Mouse (Mus musculus) limb, embryonic 11.5 days (tissue): Measurements from ENCODE around the gene Sdsl. TPM values are rescaled to one million over a fixed set of nuclear protein-coding genes. Genes with fewer than 3 reads are reported as not detected.

Source experiments
- ATAC-seq: fragments of 200-750 bp; cut with Nextera tagmentation; 2 replicates; pipeline ENCODE4 v1.8.0; 2017; ENCODE audit warnings: low read depth; ENCODE audit not compliant: insufficient number of reproducible peaks, low FRiP score, low TSS enrichment
- DNase-seq: peaks from one replicate; pipeline ENCODE4 v3.0.0-alpha.2; 2015; ENCODE audit warnings: low spot score
- H3K27ac ChIP-seq: fragments of 300-500 bp; sonication (generic); replicated peaks from 2 replicates; pipeline ENCODE4 v1.5.1; 2014; ENCODE audit warnings: low read depth, mild to moderate bottlenecking, low read length
- H3K27me3 ChIP-seq: fragments of 300-500 bp; sonication (generic); 2 replicates; pipeline ENCODE4 v1.6.1; 2014; ENCODE audit warnings: mild to moderate bottlenecking, low read length, mixed read lengths; ENCODE audit not compliant: control insufficient read depth, insufficient read depth
- H3K36me3 ChIP-seq: fragments of 300-500 bp; sonication (generic); 2 replicates; pipeline ENCODE4 v1.6.1; 2014; ENCODE audit warnings: mild to moderate bottlenecking, low read length, moderate library complexity, mixed read lengths; ENCODE audit not compliant: control insufficient read depth, insufficient read depth
- H3K4me1 ChIP-seq: fragments of 300-500 bp; sonication (generic); 2 replicates; pipeline ENCODE4 v1.6.1; 2014; ENCODE audit warnings: low read length, mixed read lengths; ENCODE audit not compliant: control insufficient read depth, insufficient read depth
- H3K4me2 ChIP-seq: fragments of 300-500 bp; sonication (generic); 2 replicates; pipeline ENCODE4 v1.6.1; 2014; ENCODE audit warnings: low read depth, mild to moderate bottlenecking, moderate library complexity; ENCODE audit not compliant: severe bottlenecking
- H3K4me3 ChIP-seq: fragments of 300-500 bp; sonication (generic); 2 replicates; pipeline ENCODE4 v1.5.1; 2014; ENCODE audit warnings: low read depth, low read length
- H3K9ac ChIP-seq: fragments of 300-500 bp; sonication (generic); 2 replicates; pipeline ENCODE4 v1.6.1; 2014; ENCODE audit warnings: mild to moderate bottlenecking, low read length
- H3K9me3 ChIP-seq: fragments of 300-500 bp; sonication (generic); 2 replicates; pipeline ENCODE4 v1.6.1; 2016; ENCODE audit warnings: low read length; ENCODE audit not compliant: control insufficient read depth
- whole genome bisulfite sequencing: fragments of 180-500 bp; shearing (Covaris S2); extraction: QIAGEN DNeasy Blood & Tissue Kit; methylation state at CpG from one replicate; pipeline ENCODE4 v1.1.7; 2014; 5-methylcytosine and 5-hydroxymethylcytosine counted together
- polyA plus RNA-seq: library from polyadenylated mRNA; unstranded; fragments of >200 nt; fragmentation: Nextera tagmentation; extraction: Ambion mirVana; gene quantifications from 2 replicates; pipeline ENCODE4 v1.2.1, GENCODE M21; 2014

The Sdsl gene
- 4.0 and 4.2 TPM in 2 replicates for polyA plus RNA-seq

DNA sequence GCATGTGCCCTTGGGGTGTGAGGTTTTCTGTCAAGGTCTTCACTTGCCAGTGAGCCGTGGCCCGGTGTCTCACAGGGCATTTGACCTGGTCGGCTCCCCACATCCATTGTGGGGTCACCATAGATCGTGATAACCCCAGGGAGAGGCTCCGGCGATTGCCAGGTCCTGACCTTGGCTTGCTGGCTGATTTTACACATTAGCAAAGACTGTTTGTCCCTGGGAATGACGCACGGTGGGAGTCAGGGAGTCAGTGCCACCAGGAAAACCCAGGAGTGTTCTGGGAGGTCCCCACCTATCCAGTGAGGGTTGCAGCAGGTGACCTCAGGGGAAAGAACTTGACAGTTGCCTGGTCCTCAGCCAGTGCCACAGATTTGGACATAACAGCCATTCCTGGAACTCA lies at the start of gene Sdsl:
Gene Sdsl, minus strand, starts transcription at position 41 of the 400 bp plus-strand sequence.
- H3K4me3 ChIP-seq = no peak within 1 kb of the TSS
- 0 out of 2 replicates have a peak, but pooled peaks cover 5% of the 10 kb centered on the region for H3K4me1 ChIP-seq
- ATAC-seq (no peak), DNase-seq (no peak)
- H3K9ac ChIP-seq = no peak within 1 kb of the TSS
- WGBS = 79% methylated on average over 8 of the region's 8 CpGs
- H3K9me3 ChIP-seq = no peaks in the 10 kb centered on the region
- H3K36me3 ChIP-seq = no peaks in the 10 kb centered on the region
- no peak within 1 kb of the TSS for H3K27ac ChIP-seq
- H3K27me3 ChIP-seq = no peaks in the 10 kb centered on the region
- H3K4me2 ChIP-seq = no peak within 1 kb of the TSS

DNA sequence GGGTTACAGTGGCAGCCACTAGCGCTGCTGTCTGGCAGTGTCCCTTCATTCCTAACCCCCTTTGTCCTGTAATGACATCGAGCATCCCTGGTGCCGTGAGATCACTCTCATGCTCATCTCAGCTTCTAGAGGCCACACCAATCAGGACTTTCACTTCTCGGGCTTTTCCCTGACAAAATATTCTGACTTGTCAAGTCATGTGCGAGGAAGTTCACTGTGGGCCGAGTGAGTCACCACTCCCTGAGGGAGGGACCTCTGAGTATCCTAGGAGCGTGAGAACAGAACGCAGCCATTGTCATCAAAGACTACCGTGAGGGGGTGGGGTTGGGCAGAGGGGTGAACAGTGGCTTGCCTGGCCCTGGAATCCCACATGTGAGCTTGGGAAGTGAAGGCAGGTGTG lies 44.9 kb upstream of the Sdsl start:
- DNase-seq (no peak), ATAC-seq (no peak)
- no peak overlapping the region for H3K4me3 ChIP-seq
- H3K4me1 ChIP-seq = peaks cover 4% of the 10 kb centered on the region
- no peak overlapping the region for H3K27ac ChIP-seq
- H3K9me3 ChIP-seq = no peaks in the 10 kb centered on the region
- no peak overlapping the region for H3K4me2 ChIP-seq
- H3K9ac ChIP-seq = no peak overlapping the region
- no peaks in the 10 kb centered on the region for H3K36me3 ChIP-seq
- 64% methylated on average over 9 of the region's 9 CpGs for WGBS
- H3K27me3 ChIP-seq = no peaks in the 10 kb centered on the region

DNA sequence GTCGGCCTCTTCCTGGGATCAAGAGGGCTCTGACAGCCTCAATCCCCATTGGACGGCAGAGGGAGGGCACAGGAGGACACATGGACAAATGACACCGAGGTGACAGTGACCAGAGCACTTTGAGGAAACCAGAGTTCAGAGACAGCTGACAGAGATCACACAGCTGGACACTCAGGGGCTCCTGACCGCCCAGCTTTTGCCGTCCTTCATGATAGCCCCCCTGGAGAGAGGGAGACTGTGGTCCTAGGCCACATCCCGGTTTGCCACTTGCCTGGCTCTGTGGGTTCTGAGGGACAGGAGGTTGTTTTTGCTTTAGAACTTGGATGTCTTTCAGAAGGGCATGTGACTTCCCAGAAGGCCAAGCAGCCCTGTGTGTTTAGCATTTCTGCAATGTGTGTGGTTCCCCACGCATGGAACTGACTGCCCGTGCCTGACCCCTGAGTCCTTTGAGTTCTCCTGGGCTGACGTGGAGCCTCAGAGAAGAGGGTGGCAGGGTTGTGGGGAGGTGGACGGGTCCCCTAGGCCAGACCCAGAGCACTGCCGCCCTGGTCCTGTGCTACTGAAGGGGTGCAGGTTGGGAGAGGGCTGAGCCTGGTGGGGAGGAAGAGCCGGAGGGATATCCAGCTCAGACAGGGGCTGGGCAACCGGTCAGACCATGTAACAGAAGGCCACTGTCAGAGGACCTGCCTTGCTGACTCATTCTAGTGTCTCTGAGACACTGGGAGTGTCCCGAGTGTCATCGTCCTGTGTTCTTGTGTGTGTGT lies 43.8 kb upstream of the Sdsl start:
- ATAC-seq = no peak
- Histone ChIP-seq H3K9me3 (no peaks in the 10 kb centered on the region), H3K4me2 (no peak overlapping the region), H3K27ac (no peak overlapping the region), H3K36me3 (no peaks in the 10 kb centered on the region), H3K4me3 (no peak overlapping the region), H3K9ac (no peak overlapping the region), H3K27me3 (no peaks in the 10 kb centered on the region), H3K4me1 (peaks cover 6% of the 10 kb centered on the region)
- WGBS = 37% methylated on average over 15 of the region's 15 CpGs
- DNase-seq = no peak

DNA sequence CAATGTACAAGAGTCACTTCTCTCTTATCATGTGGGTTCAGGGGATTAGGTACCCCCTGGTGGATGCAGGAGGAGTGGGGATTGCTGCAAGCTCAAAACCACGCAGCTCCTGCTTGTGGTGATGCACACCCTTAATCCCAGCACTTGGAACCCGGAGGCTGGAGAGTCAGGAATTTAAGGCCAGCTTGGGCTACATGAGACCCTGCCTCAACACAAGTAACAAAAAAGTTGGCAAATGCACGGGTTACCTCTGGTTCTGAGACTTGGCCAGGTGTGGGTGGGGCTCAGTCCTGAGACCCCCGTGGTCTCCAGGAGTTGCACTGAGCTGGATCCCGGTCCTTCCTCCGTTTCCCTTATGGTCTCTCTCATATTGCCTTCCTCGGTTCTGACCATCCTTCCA lies 42.8 kb upstream of the Sdsl start:
- 70% methylated on average over 7 of the region's 7 CpGs for WGBS
- peaks cover 8% of the 10 kb centered on the region for H3K4me1 ChIP-seq
- no peaks in the 10 kb centered on the region for H3K36me3 ChIP-seq
- no peak overlapping the region for H3K4me2 ChIP-seq
- no peak overlapping the region for H3K4me3 ChIP-seq
- H3K27me3 ChIP-seq = no peaks in the 10 kb centered on the region
- DNase-seq (no peak), ATAC-seq (no peak)
- no peaks in the 10 kb centered on the region for H3K9me3 ChIP-seq
- no peak overlapping the region for H3K27ac ChIP-seq
- H3K9ac ChIP-seq = no peak overlapping the region

DNA sequence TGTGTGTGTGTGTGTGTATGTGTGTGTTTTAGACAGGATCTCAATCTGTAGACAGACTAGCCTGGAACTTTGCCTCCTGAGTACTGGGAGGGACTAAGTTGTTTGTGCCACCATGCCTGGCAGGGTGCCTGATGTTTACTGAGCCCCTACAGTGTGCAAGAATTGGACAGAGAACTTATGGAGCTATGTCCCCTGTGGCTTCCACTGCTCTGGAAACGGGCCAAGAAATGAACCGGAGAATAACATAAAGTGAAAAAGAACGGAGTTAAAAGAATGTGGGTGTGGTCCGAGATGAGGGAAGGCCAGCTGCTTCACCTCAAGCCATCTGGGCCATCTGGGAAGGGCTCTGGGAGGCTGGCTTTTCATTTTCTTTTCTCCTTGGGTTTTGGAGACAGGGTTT lies 42.1 kb upstream of the Sdsl start:
- Histone ChIP-seq H3K9ac (no peak overlapping the region), H3K4me2 (no peak overlapping the region), H3K36me3 (no peaks in the 10 kb centered on the region), H3K27ac (no peak overlapping the region), H3K27me3 (no peaks in the 10 kb centered on the region), H3K4me1 (peaks cover 11% of the 10 kb centered on the region), H3K9me3 (no peaks in the 10 kb centered on the region), H3K4me3 (no peak overlapping the region)
- 34% methylated on average over 4 of the region's 4 CpGs for WGBS
- DNase-seq = no peak
- no peak for ATAC-seq

DNA sequence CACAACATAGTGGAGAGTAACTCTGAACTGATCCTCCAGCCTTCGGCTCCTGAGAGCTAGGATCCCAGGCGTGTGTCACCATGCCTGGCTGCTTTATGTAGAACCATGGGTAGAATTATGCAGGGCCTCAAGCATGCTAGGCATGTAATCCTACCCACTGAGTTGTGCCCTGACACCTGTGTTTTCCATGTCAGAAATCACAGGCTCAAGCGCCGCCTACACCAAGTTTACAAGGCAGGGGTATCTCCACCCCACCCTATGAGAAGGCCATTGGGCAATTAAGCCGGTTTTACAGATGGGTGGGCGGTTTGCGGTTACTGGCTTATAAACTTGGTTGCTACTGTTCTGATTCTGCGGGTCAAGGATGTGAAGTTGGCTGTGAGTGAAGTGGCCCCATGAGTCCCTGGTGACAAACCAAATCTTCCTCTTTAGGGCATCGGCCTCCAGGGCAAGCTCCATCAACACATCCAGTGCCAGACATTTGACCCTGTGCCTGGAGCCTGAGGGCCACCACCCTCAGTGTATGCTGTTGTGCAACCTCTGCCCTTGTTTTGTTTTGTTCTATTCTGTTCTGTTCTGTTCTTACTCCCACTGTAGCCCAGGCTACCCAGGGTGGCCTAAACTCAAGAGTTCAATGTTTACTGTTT lies 41.5 kb upstream of the Sdsl start:
- 69% methylated on average over 9 of the region's 9 CpGs for WGBS
- no peak overlapping the region for H3K9ac ChIP-seq
- no peak overlapping the region for H3K4me2 ChIP-seq
- H3K36me3 ChIP-seq = no peaks in the 10 kb centered on the region
- H3K9me3 ChIP-seq = no peaks in the 10 kb centered on the region
- H3K4me1 ChIP-seq = peaks cover 11% of the 10 kb centered on the region
- no peak overlapping the region for H3K4me3 ChIP-seq
- DNase-seq (no peak), ATAC-seq (no peak)
- no peak overlapping the region for H3K27ac ChIP-seq
- no peaks in the 10 kb centered on the region for H3K27me3 ChIP-seq

DNA sequence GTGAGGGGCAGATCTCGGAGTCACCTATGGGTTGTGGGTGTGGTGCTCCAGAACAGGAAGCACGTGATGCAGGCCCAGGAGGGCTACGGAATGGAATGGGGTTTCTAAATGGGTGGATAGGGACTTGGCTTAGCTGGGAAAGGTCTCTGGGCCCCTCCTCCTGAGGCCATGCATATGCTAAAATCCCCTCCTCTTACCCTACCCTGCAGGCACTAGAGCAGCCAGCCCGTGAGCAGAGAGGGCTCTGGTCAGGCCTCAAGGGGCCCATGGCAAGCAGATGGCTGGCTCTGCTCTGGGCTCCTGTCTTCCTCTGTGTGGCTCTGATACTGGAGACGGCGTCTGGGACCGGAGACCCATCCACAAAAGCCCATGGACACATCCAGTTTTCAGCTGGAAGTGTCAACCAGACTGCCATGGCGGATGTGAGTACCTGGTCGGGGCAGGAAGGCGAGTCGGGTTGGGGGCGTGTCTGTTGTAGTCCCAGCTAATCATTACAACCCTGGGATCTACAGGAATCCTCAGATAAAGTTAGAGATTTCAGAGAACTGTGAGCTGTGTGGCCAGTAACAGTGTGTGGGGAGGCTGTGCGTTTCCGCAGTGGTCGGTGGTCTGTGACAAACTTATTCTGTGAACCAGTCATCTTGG lies 40.4 kb upstream of the Sdsl start:
- WGBS = 40% methylated on average over 15 of the region's 15 CpGs
- no peak for ATAC-seq

DNA sequence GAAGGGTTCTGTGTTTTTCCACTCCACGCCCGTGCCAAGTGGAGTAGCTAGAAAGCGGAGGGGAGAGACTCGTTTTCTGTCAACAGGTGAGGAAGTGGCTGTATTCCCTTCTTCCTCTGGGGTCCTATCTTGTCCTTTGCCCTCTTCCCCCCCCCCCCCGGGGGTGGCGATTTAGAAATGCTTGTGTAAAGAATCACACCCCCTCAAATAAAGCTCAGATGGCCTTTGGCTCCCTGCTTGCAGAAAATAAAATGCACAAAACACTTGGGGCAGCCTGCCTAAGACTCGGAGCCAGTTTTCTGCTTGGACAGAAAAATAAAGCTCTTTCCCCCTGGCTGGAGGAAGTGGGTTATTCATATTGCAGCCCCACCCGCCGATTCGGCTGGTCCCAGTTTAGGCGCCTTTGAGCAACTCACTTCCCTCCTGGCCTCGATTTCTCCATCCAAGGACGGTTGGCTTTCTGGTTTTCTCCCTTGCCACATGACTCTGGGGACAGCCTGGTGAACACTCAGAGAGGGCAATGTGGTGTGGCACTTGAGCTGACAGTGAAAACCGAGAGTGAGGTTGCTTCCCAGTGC lies 39.1 kb upstream of the Sdsl start:
- H3K9me3 ChIP-seq = no peaks in the 10 kb centered on the region
- no peak overlapping the region for H3K27ac ChIP-seq
- H3K36me3 ChIP-seq = no peaks in the 10 kb centered on the region
- H3K4me1 ChIP-seq = peaks cover 11% of the 10 kb centered on the region
- WGBS = 32% methylated on average over 14 of the region's 14 CpGs
- H3K4me3 ChIP-seq = peak overlapping the region; percentile 41
- no peak for DNase-seq
- no peaks in the 10 kb centered on the region for H3K27me3 ChIP-seq
- no peak overlapping the region; the same call in 1 of the 2 replicates for H3K9ac ChIP-seq
- H3K4me2 ChIP-seq = peak overlapping the region; percentile 58
- no peak for ATAC-seq

More for the DNA sequence above, 40.4 kb upstream of the Sdsl start:
- no peak overlapping the region for H3K4me2 ChIP-seq
- no peaks in the 10 kb centered on the region for H3K27me3 ChIP-seq
- H3K36me3 ChIP-seq = no peaks in the 10 kb centered on the region
- H3K4me3 ChIP-seq = no peak overlapping the region
- DNase-seq = no peak
- H3K9ac ChIP-seq = no peak overlapping the region
- H3K27ac ChIP-seq = no peak overlapping the region
- H3K9me3 ChIP-seq = no peaks in the 10 kb centered on the region
- peaks cover 11% of the 10 kb centered on the region for H3K4me1 ChIP-seq
